Mouse (Mus musculus) hindbrain, embryonic 15.5 days (tissue): ENCODE measurements around the gene Zfp715. TPM values are rescaled to one million over a fixed set of nuclear protein-coding genes. Genes with fewer than 3 reads are reported as not detected.

Source experiments
- ATAC-seq: fragments of 200-750 bp; cut with Nextera tagmentation; 2 replicates; pipeline ENCODE4 v1.8.0; 2017; ENCODE audit warnings: low read depth, moderate number of reproducible peaks, moderate TSS enrichment; ENCODE audit not compliant: low FRiP score
- H3K27ac ChIP-seq: fragments of 300-500 bp; sonication (generic); replicated peaks from 2 replicates; pipeline ENCODE4 v1.5.1; 2015; ENCODE audit warnings: mild to moderate bottlenecking, inconsistent platforms
- H3K27me3 ChIP-seq: fragments of 300-500 bp; sonication (generic); 2 replicates; pipeline ENCODE4 v1.6.1; 2015; ENCODE audit warnings: control low read depth, inconsistent platforms
- H3K36me3 ChIP-seq: fragments of 300-500 bp; sonication (generic); 2 replicates; pipeline ENCODE4 v1.6.1; 2015; ENCODE audit warnings: control low read depth, inconsistent platforms
- H3K4me1 ChIP-seq: fragments of 300-500 bp; sonication (generic); replicated peaks from 2 replicates; pipeline ENCODE4 v1.6.1; 2015; ENCODE audit warnings: control low read depth, inconsistent platforms
- H3K4me2 ChIP-seq: fragments of 300-500 bp; sonication (generic); 2 replicates; pipeline ENCODE4 v1.6.1; 2015; ENCODE audit warnings: moderate library complexity, mild to moderate bottlenecking, inconsistent platforms
- H3K4me3 ChIP-seq: fragments of 300-500 bp; sonication (generic); 2 replicates; pipeline ENCODE4 v1.5.1; 2015; ENCODE audit warnings: mild to moderate bottlenecking, inconsistent platforms
- H3K9ac ChIP-seq: fragments of 300-500 bp; sonication (generic); 2 replicates; pipeline ENCODE4 v1.6.1; 2015; ENCODE audit warnings: inconsistent platforms
- H3K9me3 ChIP-seq: fragments of 300-500 bp; sonication (generic); 2 replicates; pipeline ENCODE4 v1.6.1; 2016; ENCODE audit warnings: control low read depth, inconsistent platforms
- WGBS: fragments of 180-500 bp; shearing (Covaris S2); methylation state at CpG from one replicate; pipeline ENCODE4 v1.1.7; 2015; 5-methylcytosine and 5-hydroxymethylcytosine counted together
- polyA plus RNA-seq: library from polyadenylated mRNA; unstranded; fragments of >200 nt; fragmentation: Nextera tagmentation; extraction: Ambion mirVana; gene quantifications from 2 replicates; pipeline ENCODE4 v1.2.1, GENCODE M21; 2015

Gene Zfp715
- polyA plus RNA-seq, 1 experiment from 2014 or later = 21.0 TPM

- no peaks in the 10 kb centered on the region for H3K36me3 ChIP-seq
- 80% methylated on average over 2 of the region's 2 CpGs for WGBS
- no peak overlapping the region for H3K4me3 ChIP-seq
- no peaks in the 10 kb centered on the region for H3K9me3 ChIP-seq
- no peak for ATAC-seq
- H3K27me3 ChIP-seq = no peaks in the 10 kb centered on the region
- H3K4me1 ChIP-seq = no peaks in the 10 kb centered on the region
- H3K4me2 ChIP-seq = no peak overlapping the region
- no peak overlapping the region for H3K9ac ChIP-seq
- H3K27ac ChIP-seq = no peak overlapping the region
Measured at GRCm38 (mm10) chr7:43344020-43344419, 30.9 kb upstream of the Zfp715 start.

DNA sequence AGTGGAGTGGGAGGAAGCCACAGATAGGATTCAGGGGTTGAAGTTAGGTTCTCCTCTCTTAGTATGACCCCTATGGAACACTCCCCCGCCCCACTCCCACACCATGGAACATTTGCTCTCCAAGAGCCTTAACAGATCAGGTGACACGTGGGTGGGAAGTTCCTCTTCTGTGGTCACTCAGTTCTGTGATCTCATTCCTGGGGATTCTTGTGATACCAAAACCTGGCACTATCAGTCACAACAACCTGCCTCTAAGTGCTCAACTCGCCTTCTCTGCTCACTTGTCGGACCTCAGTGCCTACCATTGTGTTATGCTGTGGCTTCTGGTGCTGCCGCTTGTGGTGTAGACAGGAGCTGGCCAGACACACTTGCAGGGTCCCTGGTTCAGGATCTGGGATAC lies 30.1 kb upstream of the Zfp715 start:
- no peaks in the 10 kb centered on the region for H3K27me3 ChIP-seq
- H3K36me3 ChIP-seq = no peaks in the 10 kb centered on the region
- H3K9me3 ChIP-seq = 0 out of 2 replicates have a peak, but pooled peaks cover under 1% of the 10 kb centered on the region
- no peak overlapping the region for H3K9ac ChIP-seq
- H3K4me3 ChIP-seq = no peak overlapping the region
- no peak overlapping the region for H3K27ac ChIP-seq
- no peak for ATAC-seq
- H3K4me2 ChIP-seq = no peak overlapping the region
- 77% methylated on average over 5 of the region's 5 CpGs for WGBS
- H3K4me1 ChIP-seq = no peaks in the 10 kb centered on the region

DNA sequence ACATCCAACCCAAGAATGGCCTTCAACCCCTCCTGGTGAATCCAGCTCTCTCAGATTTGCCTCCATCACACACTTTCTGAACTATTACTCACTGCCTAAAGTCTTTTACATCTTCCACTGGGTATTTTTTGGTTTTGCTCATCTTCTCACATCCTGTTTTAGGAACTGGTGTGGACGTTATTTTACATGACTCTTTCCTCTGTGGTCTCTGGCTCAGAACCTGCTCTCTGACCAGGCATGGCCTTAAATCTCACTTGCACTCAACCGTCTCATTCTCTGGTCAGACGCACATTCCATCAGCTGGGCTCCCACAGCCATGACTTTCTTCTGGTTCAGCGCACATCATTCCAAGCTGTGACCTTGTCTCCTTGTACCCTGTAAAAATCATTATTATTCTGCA lies 27.7 kb upstream of the Zfp715 start:
- Histone ChIP-seq H3K9me3 (0 out of 2 replicates have a peak, but pooled peaks cover 4% of the 10 kb centered on the region), H3K36me3 (no peaks in the 10 kb centered on the region), H3K4me3 (no peak overlapping the region), H3K4me1 (no peaks in the 10 kb centered on the region), H3K27ac (no peak overlapping the region), H3K4me2 (no peak overlapping the region), H3K27me3 (no peaks in the 10 kb centered on the region), H3K9ac (no peak overlapping the region)
- ATAC-seq = no peak
- WGBS = 84% methylated on average over 4 of the region's 4 CpGs

DNA sequence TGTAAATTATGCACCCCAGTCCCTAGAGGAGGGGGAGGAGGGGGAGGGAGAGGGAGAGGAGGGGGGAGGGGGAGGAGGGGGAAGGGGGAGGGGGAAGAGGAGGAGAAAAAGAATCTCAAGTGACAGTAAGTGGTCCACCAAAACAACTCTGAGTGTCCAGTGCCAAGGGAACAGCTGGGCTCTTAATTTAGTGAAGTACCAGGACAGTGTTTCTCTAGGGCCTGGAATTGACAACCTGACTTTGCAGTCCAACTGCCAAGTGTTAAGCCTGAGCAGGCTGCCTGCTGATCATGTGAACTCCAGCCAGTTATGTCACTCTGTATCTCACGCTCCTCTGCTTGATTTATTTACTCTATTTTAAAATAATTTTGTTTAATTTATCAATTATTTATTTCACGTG lies 20.8 kb upstream of the Zfp715 start:
- Histone ChIP-seq H3K9ac (no peak overlapping the region), H3K4me2 (no peak overlapping the region), H3K27ac (no peak overlapping the region), H3K4me3 (no peak overlapping the region), H3K27me3 (no peaks in the 10 kb centered on the region), H3K36me3 (no peaks in the 10 kb centered on the region), H3K9me3 (0 out of 2 replicates have a peak, but pooled peaks cover 4% of the 10 kb centered on the region), H3K4me1 (no peaks in the 10 kb centered on the region)
- ATAC-seq = peak; percentile 30; the same call in 1 of the 2 replicates
- 58% methylated on average over 2 of the region's 2 CpGs for WGBS

DNA sequence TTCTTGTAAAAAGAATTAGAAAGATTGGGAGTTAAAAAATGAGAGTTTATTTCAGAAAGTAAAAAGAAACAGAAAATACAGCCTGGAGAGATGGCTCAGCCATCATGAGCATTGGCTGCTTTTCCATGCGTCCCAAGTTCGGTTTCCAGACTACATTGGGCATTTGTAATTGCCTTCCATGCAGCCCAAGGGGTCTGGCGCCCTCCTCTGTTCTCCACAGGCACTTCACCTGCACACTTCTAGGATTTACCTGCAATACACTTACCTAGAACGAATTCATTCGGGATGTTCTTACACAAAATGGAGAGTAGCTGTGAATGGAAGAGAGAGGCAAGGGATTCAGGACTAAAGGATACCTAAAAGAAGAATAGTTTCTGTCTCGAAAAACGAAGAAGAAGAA lies 20.1 kb upstream of the Zfp715 start:
- ATAC-seq = no peak
- Histone ChIP-seq H3K4me3 (no peak overlapping the region), H3K9ac (no peak overlapping the region), H3K27ac (no peak overlapping the region), H3K4me1 (no peaks in the 10 kb centered on the region), H3K9me3 (0 out of 2 replicates have a peak, but pooled peaks cover 4% of the 10 kb centered on the region), H3K36me3 (no peaks in the 10 kb centered on the region), H3K27me3 (no peaks in the 10 kb centered on the region), H3K4me2 (no peak overlapping the region)
- 43% methylated on average over 5 of the region's 7 CpGs for WGBS

- no peaks in the 10 kb centered on the region for H3K36me3 ChIP-seq
- 75% methylated on average over 4 of the region's 4 CpGs for WGBS
- H3K4me2 ChIP-seq = no peak overlapping the region
- no peaks in the 10 kb centered on the region for H3K4me1 ChIP-seq
- no peak overlapping the region for H3K4me3 ChIP-seq
- H3K27ac ChIP-seq = no peak overlapping the region
- H3K27me3 ChIP-seq = no peaks in the 10 kb centered on the region
- no peaks in the 10 kb centered on the region for H3K9me3 ChIP-seq
- ATAC-seq = no peak
- no peak overlapping the region for H3K9ac ChIP-seq
Measured at GRCm38 (mm10) chr7:43328101-43328500, 15.0 kb upstream of the Zfp715 start.

DNA sequence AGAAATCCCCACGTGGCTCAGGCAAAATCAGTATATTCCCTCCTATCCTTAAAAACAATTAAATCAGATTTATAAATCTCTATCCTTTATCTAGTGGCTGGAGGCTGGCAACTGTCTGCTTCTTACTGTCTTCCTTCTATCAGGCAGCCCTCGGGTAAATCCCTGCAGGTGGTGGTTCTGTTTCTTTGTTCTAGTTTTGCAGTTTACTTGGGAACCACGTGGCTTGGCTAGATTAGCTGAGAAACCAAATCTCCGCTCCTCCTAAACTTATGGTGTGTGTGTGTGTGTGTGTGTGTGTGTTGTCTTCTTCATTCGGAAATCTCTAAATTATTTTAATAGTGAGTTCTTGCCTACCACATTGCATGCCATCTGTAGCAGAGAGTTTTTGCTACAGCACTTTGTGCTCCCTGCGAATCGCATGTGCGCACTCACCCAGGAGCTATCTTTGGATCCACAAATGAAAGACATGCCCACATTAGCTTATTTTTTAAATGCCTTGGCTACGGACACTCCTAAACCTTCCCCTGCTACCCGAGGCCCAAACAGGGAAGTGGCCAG lies 13.2 kb upstream of the Zfp715 start:
- Histone ChIP-seq H3K27ac (no peak overlapping the region), H3K9ac (no peak overlapping the region), H3K4me1 (no peaks in the 10 kb centered on the region), H3K36me3 (no peaks in the 10 kb centered on the region), H3K9me3 (no peaks in the 10 kb centered on the region), H3K4me2 (no peak overlapping the region), H3K4me3 (no peak overlapping the region), H3K27me3 (no peaks in the 10 kb centered on the region)
- no peak for ATAC-seq
- WGBS = 63% methylated on average over 10 of the region's 10 CpGs

- H3K36me3 ChIP-seq = peaks cover 27% of the 10 kb centered on the region
- H3K9ac ChIP-seq = peak overlapping the region; percentile 88
- H3K4me3 ChIP-seq = peak overlapping the region; percentile 71
- peak overlapping the region; percentile 86 for H3K27ac ChIP-seq
- H3K4me1 ChIP-seq = peaks cover 22% of the 10 kb centered on the region
- no peaks in the 10 kb centered on the region for H3K27me3 ChIP-seq
- peak overlapping the region; percentile 66 for H3K4me2 ChIP-seq
- H3K9me3 ChIP-seq = no peaks in the 10 kb centered on the region
- 1% methylated on average over 32 of the region's 32 CpGs for WGBS
- ATAC-seq = no peak; the same call in 1 of the 2 replicates
Measured at GRCm38 (mm10) chr7:43312386-43313012, 595 bp downstream of the Zfp715 start.

- Histone ChIP-seq H3K36me3 (peaks cover 35% of the 10 kb centered on the region), H3K4me3 (peak overlapping the region; percentile 71), H3K4me1 (peaks cover 22% of the 10 kb centered on the region), H3K9ac (peak overlapping the region; percentile 88; the same call in 1 of the 2 replicates), H3K27ac (no peak overlapping the region), H3K27me3 (no peaks in the 10 kb centered on the region), H3K9me3 (no peaks in the 10 kb centered on the region), H3K4me2 (peak overlapping the region; percentile 66)
- WGBS = 87% methylated on average over 6 of the region's 6 CpGs
- no peak for ATAC-seq
Measured at GRCm38 (mm10) chr7:43311632-43312031, 1.5 kb downstream of the Zfp715 start.

GRCm38 (mm10) chr7:43309069-43309468 lies 4.0 kb downstream of the Zfp715 start:
- Histone ChIP-seq H3K27me3 (no peaks in the 10 kb centered on the region), H3K36me3 (peaks cover 48% of the 10 kb centered on the region), H3K4me3 (no peak overlapping the region), H3K9me3 (no peaks in the 10 kb centered on the region), H3K4me1 (peaks cover 22% of the 10 kb centered on the region), H3K9ac (no peak overlapping the region), H3K4me2 (no peak overlapping the region), H3K27ac (no peak overlapping the region)
- 90% methylated on average over 2 of the region's 2 CpGs for WGBS
- no peak for ATAC-seq

DNA sequence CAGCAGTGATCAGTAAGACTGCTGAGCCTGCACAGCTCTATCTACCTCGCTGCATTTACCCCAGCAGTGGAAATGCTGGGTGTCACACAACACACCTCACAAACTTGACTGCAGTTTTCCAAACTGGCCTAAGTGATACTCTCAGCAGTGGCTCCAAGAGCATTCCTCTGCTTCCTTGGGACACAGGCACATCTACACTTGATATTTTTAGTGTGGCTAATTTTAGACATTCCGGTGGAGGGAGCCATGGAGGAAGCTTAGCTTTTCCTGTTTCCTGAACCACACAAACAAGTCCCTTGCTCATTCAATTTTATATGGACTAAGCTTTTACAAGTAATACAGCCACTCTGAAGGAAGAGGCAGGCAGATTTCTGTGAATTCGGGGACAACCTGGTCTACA lies 7.9 kb downstream of the Zfp715 start:
- H3K9me3 ChIP-seq = no peaks in the 10 kb centered on the region
- H3K9ac ChIP-seq = no peak overlapping the region
- no peaks in the 10 kb centered on the region for H3K4me1 ChIP-seq
- no peak for ATAC-seq
- 85% methylated on average over 3 of the region's 3 CpGs for WGBS
- H3K4me2 ChIP-seq = no peak overlapping the region
- no peaks in the 10 kb centered on the region for H3K27me3 ChIP-seq
- H3K27ac ChIP-seq = no peak overlapping the region
- no peak overlapping the region for H3K4me3 ChIP-seq
- peaks cover 68% of the 10 kb centered on the region for H3K36me3 ChIP-seq

GRCm38 (mm10) chr7:43291524-43291923 lies 21.6 kb downstream of the Zfp715 start:
- 92% methylated on average over 3 of the region's 3 CpGs for WGBS
- no peaks in the 10 kb centered on the region for H3K9me3 ChIP-seq
- H3K9ac ChIP-seq = no peak overlapping the region
- no peaks in the 10 kb centered on the region for H3K27me3 ChIP-seq
- H3K4me3 ChIP-seq = no peak overlapping the region
- H3K4me1 ChIP-seq = no peaks in the 10 kb centered on the region
- peaks cover 20% of the 10 kb centered on the region for H3K36me3 ChIP-seq
- H3K27ac ChIP-seq = no peak overlapping the region
- ATAC-seq = no peak
- no peak overlapping the region for H3K4me2 ChIP-seq
